Mouse (Mus musculus): ENCODE results near the gene Adgrg6.

Gene Adgrg6

GRCm38 (mm10) chr10:14482483-14482882 lies 63.0 kb downstream of the Adgrg6 start:
- Histone ChIP-seq H3K36me3 (ENCODE audit: insufficient read depth, low read length) (no peaks in the 10 kb centered on the region), H3K27me3 (ENCODE audit: insufficient read depth, low read length) (no peaks in the 10 kb centered on the region), H3K4me3 (replicated peaks; ENCODE audit: low read length) (no peak overlapping the region), H3K4me1 (replicated peaks; ENCODE audit: low read depth, low read length) (no peaks in the 10 kb centered on the region), H3K9me3 (ENCODE audit: low read length) (no peaks in the 10 kb centered on the region)
- no peak for TF ChIP-seq POU5F1 (IDR thresholded peaks at IDR 0.05; ENCODE audit: borderline replicate concordance, low read length)
- TF ChIP-seq NANOG (IDR thresholded peaks at IDR 0.05; ENCODE audit: borderline replicate concordance, low read length), result no peak
- no peak for TF ChIP-seq CTCF (conservative IDR thresholded peaks at IDR 0.05; ENCODE audit: low read length)

- TF ChIP-seq CTCF (conservative IDR thresholded peaks at IDR 0.05; ENCODE audit: low read length) (no peak), POU5F1 (IDR thresholded peaks at IDR 0.05; ENCODE audit: borderline replicate concordance, low read length) (no peak), NANOG (IDR thresholded peaks at IDR 0.05; ENCODE audit: borderline replicate concordance, low read length) (no peak)
- no peaks in the 10 kb centered on the region for H3K9me3 ChIP-seq (ENCODE audit: low read length)
- no peaks in the 10 kb centered on the region for H3K4me1 ChIP-seq (replicated peaks; ENCODE audit: low read depth, low read length)
- H3K27me3 ChIP-seq (ENCODE audit: insufficient read depth, low read length), result no peaks in the 10 kb centered on the region
- H3K4me3 ChIP-seq (replicated peaks; ENCODE audit: low read length), result no peak overlapping the region
- no peaks in the 10 kb centered on the region for H3K36me3 ChIP-seq (ENCODE audit: insufficient read depth, low read length)
Observed at GRCm38 (mm10) chr10:14480928-14481327, 64.5 kb downstream of the Adgrg6 start.

DNA sequence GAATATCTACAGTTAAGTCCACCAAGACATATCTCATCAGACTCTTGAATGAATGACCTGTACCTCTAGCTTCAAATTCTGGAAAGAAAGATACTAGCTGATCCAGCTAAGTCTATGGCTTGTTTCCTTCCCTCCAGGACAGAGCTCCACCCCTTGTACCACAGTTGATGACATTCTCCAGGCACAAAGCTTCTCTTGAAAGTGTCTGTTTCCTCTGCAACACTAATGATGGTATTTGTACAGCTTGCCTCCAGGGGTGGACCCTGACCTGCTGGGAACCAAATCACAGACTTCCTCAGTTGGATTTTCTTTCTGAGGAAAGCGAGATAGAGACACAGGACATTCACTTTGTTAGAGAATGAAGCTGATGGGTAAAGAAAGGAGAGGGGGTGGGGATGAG lies 69.1 kb downstream of the Adgrg6 start:
- no peaks in the 10 kb centered on the region for H3K9me3 ChIP-seq (ENCODE audit: low read length)
- H3K4me1 ChIP-seq (replicated peaks; ENCODE audit: low read depth, low read length), result no peaks in the 10 kb centered on the region
- H3K4me3 ChIP-seq (replicated peaks; ENCODE audit: low read length), result no peak overlapping the region
- TF ChIP-seq POU5F1 (IDR thresholded peaks at IDR 0.05; ENCODE audit: borderline replicate concordance, low read length), result no peak
- no peak for TF ChIP-seq CTCF (conservative IDR thresholded peaks at IDR 0.05; ENCODE audit: low read length)
- TF ChIP-seq NANOG (IDR thresholded peaks at IDR 0.05; ENCODE audit: borderline replicate concordance, low read length), result no peak
- no peaks in the 10 kb centered on the region for H3K36me3 ChIP-seq (ENCODE audit: insufficient read depth, low read length)
- H3K27me3 ChIP-seq (ENCODE audit: insufficient read depth, low read length), result no peaks in the 10 kb centered on the region

DNA sequence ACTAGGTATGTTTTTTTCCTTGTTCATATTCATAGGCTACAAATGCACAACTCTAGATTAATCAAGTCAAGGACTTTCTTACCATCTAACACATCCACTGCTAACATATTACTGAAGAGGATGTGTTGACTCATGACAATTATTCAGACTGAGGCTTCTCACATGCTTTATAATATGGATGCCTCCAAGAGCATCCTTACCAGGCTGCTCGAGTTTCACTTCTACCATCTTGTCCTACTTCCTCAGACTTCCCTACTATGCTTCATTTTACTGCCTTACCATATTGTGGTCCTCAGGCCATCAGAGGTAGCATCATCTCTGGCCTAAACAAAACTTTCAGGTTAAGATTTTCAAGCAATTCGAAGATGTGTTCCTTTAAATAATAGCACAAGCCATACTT lies 69.8 kb downstream of the Adgrg6 start:
- TF ChIP-seq POU5F1 (IDR thresholded peaks at IDR 0.05; ENCODE audit: borderline replicate concordance, low read length), result no peak
- TF ChIP-seq NANOG (IDR thresholded peaks at IDR 0.05; ENCODE audit: borderline replicate concordance, low read length), result no peak
- TF ChIP-seq CTCF (conservative IDR thresholded peaks at IDR 0.05; ENCODE audit: low read length), result no peak
- H3K36me3 ChIP-seq (ENCODE audit: insufficient read depth, low read length), result no peaks in the 10 kb centered on the region
- H3K9me3 ChIP-seq (ENCODE audit: low read length), result no peaks in the 10 kb centered on the region
- H3K27me3 ChIP-seq (ENCODE audit: insufficient read depth, low read length), result no peaks in the 10 kb centered on the region
- no peak overlapping the region for H3K4me3 ChIP-seq (replicated peaks; ENCODE audit: low read length)
- H3K4me1 ChIP-seq (replicated peaks; ENCODE audit: low read depth, low read length), result no peaks in the 10 kb centered on the region

DNA sequence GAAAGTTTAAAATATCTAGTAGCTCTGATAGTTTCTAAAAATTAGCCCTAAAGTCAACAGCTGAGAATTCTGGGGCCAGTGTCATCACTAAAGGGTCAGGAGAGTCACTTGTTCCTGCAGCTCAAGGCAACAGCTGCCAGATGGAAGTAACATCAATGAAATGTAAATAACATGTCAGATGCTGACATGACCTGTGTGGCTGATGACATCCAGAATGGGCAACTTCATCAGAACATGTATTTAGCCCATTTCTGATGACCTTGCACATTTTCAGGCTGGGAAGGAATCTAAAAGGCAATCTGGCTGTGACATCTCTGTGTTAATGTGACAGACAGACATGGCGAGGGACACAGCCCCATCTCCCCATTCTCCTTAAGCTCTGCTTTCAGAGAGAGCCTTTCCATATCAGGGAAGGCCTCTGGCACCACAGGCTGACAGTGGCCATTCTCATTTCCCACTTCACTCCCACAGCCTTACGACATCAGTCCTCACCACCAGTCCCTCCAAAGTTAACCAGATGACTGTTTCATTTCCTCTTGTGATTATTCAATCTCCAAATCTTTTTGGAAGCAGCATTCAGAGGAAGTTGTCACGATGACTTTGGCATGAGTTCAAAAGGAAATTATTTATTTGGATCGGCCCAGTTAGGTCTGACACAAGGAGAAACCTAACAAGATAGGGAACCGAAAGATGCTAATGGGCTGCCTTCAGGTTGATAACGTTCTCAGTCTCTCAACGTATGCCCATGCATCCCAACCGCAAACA lies 70.7 kb downstream of the Adgrg6 start:
- Histone ChIP-seq H3K4me3 (replicated peaks; ENCODE audit: low read length) (no peak overlapping the region), H3K4me1 (replicated peaks; ENCODE audit: low read depth, low read length) (no peaks in the 10 kb centered on the region), H3K27me3 (ENCODE audit: insufficient read depth, low read length) (no peaks in the 10 kb centered on the region), H3K36me3 (ENCODE audit: insufficient read depth, low read length) (no peaks in the 10 kb centered on the region), H3K9me3 (ENCODE audit: low read length) (no peaks in the 10 kb centered on the region)
- TF ChIP-seq CTCF (conservative IDR thresholded peaks at IDR 0.05; ENCODE audit: low read length), result no peak
- no peak for TF ChIP-seq NANOG (IDR thresholded peaks at IDR 0.05; ENCODE audit: borderline replicate concordance, low read length)
- no peak for TF ChIP-seq POU5F1 (IDR thresholded peaks at IDR 0.05; ENCODE audit: borderline replicate concordance, low read length)

- TF ChIP-seq NANOG (IDR thresholded peaks at IDR 0.05; ENCODE audit: borderline replicate concordance, low read length) (no peak), POU5F1 (IDR thresholded peaks at IDR 0.05; ENCODE audit: borderline replicate concordance, low read length) (no peak), CTCF (conservative IDR thresholded peaks at IDR 0.05; ENCODE audit: low read length) (no peak)
- H3K4me1 ChIP-seq (replicated peaks; ENCODE audit: low read depth, low read length), result no peaks in the 10 kb centered on the region
- no peaks in the 10 kb centered on the region for H3K36me3 ChIP-seq (ENCODE audit: insufficient read depth, low read length)
- no peaks in the 10 kb centered on the region for H3K9me3 ChIP-seq (ENCODE audit: low read length)
- no peaks in the 10 kb centered on the region for H3K27me3 ChIP-seq (ENCODE audit: insufficient read depth, low read length)
- H3K4me3 ChIP-seq (replicated peaks; ENCODE audit: low read length), result no peak overlapping the region
Observed at GRCm38 (mm10) chr10:14471039-14471550, 74.4 kb downstream of the Adgrg6 start.

DNA sequence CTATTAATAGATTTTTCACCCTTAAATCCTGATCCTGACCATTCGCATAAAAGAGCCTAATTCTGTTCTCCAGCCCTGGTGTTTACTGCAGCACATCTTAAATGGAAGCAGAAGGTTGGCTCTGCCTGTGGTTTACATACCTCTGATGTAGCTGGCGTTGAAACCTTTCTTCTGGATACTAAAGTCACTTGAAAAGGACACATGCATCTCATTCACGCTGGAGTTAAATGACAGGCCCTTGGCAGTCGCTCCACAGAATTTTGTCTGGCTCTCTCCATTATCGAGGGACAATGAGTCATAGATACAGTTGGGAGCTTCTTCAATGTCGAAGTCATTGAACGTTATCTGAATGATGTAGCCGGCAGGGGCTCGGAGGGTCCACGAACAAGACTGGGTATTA lies 76.8 kb downstream of the Adgrg6 start:
- Histone ChIP-seq H3K4me3 (replicated peaks; ENCODE audit: low read length) (no peak overlapping the region), H3K36me3 (ENCODE audit: insufficient read depth, low read length) (no peaks in the 10 kb centered on the region), H3K27me3 (ENCODE audit: insufficient read depth, low read length) (no peaks in the 10 kb centered on the region), H3K4me1 (replicated peaks; ENCODE audit: low read depth, low read length) (no peaks in the 10 kb centered on the region), H3K9me3 (ENCODE audit: low read length) (no peaks in the 10 kb centered on the region)
- TF ChIP-seq POU5F1 (IDR thresholded peaks at IDR 0.05; ENCODE audit: borderline replicate concordance, low read length) (no peak), CTCF (conservative IDR thresholded peaks at IDR 0.05; ENCODE audit: low read length) (no peak), NANOG (IDR thresholded peaks at IDR 0.05; ENCODE audit: borderline replicate concordance, low read length) (no peak)

GRCm38 (mm10) chr10:14463796-14464511 lies 81.5 kb downstream of the Adgrg6 start:
- TF ChIP-seq POU5F1 (IDR thresholded peaks at IDR 0.05; ENCODE audit: borderline replicate concordance, low read length) (no peak), NANOG (IDR thresholded peaks at IDR 0.05; ENCODE audit: borderline replicate concordance, low read length) (no peak), CTCF (conservative IDR thresholded peaks at IDR 0.05; ENCODE audit: low read length) (no peak)
- no peaks in the 10 kb centered on the region for H3K9me3 ChIP-seq (ENCODE audit: low read length)
- 0 out of 2 replicates have a peak, but pooled peaks cover 3% of the 10 kb centered on the region for H3K4me1 ChIP-seq (replicated peaks; ENCODE audit: low read depth, low read length)
- H3K4me3 ChIP-seq (replicated peaks; ENCODE audit: low read length), result no peak overlapping the region
- no peaks in the 10 kb centered on the region for H3K27me3 ChIP-seq (ENCODE audit: insufficient read depth, low read length)
- no peaks in the 10 kb centered on the region for H3K36me3 ChIP-seq (ENCODE audit: insufficient read depth, low read length)
